Mouse (Mus musculus) retina, embryonic 14.5 days (tissue): ENCODE data around the gene D930007J09Rik.

ENCODE experiments used
- DNase-seq: peaks from one replicate; pipeline ENCODE4 v3.0.0-alpha.2; 2015; ENCODE audit warnings: low spot score

Gene D930007J09Rik

GRCm38 (mm10) chr13:32819926-32820325, 17.3 kb upstream of the D930007J09Rik start:
- DNase-seq, result no peak

- no peak for DNase-seq
These were observed 16.6 kb upstream of the D930007J09Rik start for GRCm38 (mm10) chr13:32819241-32819640.

DNA sequence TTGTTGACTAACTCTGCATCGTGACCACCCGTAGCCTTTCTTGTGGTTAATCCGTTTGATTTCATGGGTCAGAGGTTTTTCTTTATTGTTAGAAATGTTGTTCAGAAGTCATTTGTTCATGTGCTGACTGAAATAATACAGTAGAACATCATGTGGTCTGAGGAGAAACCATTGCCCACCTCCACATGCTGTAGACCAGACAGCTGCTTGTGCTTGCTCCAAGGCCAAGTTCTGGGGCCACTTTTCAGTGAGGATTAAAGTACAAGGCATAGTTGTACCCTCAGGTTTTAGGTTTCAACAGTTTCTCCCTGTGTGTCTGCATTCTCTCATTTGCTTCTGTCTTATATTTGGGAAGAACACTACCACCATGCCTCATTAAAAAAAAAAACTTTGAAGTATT, 5.0 kb upstream of the D930007J09Rik start:
- no peak for DNase-seq

DNA sequence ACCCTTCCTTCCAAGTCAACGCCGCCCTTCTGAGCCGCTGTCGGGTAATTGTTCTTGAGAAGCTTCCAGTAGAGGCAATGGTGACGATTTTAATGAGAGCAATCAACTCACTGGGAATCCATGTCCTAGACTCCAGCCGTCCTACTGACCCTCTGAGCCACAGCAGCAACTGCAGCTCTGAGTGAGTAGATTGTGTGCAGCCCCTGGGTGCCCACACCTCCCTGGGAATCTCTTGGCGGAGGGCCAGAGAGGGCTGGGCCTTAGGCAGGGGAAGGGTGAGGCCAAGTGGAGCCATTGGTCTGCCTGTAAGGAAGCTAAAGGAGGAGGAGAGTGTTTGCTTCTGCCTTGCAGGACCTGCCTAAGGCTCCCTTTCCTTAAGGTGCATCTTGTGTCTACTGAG, 4.2 kb upstream of the D930007J09Rik start:
- DNase-seq, result peak; percentile 27

GRCm38 (mm10) chr13:32803701-32804345, 1.2 kb upstream of the D930007J09Rik start:
- no peak for DNase-seq

DNA sequence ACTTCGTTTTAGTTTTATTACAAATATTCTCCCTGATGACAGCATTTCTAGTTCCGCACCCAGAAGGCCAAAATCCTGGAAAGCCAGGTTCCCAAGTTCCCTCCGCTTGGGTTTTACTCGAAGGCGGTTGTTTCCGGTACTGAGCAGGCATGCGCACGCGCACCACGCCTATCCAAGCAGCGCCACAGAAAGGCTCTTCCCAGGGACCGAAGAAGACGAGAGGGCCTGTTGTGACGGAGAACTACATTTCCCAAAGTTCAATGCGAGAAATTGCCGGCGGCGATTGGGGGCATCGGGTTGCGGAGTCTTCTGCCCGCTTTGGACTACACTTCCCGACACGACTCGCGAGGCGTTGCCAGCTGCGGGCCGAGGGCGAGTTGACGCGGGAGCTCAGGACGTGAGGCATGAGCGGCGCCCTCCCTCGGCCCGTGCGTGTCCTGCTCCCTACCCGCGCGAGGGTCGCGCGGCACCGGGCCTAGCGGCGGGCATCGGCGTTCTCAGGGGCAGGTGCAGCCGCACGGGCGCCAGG, 892 bp downstream of the D930007J09Rik start, which contains the start of gene Wrnip1:
Wrnip1 (plus strand) TSS at position 346 of the 529 bp plus-strand sequence.
- DNase-seq, result peak; percentile 99

DNA sequence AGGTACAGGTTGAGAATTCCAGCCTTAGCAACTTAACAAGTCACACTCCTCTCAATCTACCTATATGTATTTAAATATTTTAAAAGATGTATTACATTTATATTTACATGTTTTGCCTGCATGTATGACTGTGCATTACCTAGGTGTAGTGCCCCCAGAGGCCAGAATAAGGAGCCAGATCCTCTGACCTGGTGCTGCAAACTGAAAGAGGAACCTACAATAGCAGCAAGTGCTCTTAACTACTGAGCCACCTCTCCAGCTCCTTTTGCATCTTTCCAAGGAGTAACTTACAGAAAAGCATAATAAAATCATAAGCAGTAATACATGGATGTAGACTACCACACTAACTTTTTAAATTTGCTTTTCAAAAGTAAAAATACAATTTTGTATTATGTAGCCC, 1.8 kb downstream of the D930007J09Rik start:
- DNase-seq, result no peak

DNA sequence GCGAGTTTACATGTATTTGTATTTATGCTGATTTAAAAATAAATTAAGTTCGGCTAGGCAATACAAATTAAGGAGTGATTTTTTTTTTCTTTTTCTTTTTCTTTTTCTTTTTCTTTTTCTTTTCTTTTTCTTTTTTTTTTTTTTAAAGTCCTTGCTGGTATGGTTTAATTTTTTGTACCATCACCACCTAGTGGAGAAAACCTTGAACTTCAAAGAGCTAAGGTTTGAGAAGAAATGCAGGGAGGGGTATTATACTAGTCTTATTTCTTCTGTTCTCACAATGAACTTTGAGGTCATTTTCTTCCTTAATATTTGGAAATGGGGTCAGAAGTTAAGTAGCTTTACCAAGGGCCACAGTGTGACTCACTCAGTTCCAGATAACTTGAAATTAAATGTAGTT, 3.5 kb downstream of the D930007J09Rik start:
- DNase-seq, result peak; percentile 47

DNA sequence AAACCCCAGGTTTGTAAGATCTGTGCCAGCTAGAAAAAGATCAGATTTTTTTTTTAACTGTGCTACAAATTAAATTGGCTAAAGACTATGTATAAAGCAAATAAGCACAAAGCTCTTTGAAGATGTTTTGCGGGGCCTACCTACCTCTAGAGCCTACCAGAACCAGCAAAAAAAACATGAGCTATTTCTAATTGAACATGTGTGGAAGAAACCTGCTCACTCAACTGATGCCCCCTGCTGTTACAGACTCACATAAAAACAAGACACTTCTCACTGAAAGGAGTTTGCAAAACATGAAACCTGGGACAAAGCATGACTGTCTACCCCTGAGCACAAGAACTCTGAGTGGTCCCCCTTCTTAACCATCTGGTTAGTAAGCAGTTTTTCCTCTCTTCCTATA, 5.6 kb downstream of the D930007J09Rik start:
- DNase-seq, result no peak

DNA sequence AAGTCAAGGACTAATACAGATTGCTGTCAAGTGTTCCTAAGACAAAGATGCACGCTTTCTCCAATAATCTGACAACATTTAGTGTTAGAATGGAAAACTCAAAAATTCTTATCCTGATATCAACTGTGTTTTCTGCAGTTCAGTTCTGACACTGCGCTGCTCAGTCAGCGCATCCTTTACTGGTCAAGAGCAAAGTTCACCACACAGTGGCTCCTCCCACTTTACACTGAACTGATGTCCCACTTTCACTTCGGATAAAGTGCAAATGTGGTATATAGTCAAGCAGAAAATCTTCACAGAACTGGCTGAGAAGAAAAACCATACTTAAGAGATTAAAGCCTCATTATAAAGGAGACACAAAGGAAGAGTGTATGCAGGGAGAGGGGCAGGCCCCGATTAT, 7.5 kb downstream of the D930007J09Rik start:
- no peak for DNase-seq

DNA sequence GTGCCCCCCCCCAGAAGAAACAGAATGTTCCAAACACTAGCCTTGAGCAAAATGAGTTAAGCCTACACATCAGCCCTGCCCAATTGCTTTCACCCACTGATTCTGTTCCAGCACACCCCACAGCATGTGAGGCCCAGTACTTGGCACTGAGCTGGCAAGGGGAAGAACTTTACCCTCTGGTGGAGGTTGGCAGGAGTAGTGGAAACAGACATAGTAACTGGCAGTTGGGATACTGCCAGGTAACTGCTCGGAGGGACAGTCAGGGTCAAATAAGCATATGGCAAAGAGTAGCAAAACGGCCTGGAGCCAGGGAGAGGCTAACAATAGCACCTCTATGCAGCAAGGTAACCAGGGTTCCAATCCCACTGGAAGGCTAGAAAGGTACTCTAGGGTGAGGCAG, 8.0 kb downstream of the D930007J09Rik start:
- DNase-seq, result no peak

DNA sequence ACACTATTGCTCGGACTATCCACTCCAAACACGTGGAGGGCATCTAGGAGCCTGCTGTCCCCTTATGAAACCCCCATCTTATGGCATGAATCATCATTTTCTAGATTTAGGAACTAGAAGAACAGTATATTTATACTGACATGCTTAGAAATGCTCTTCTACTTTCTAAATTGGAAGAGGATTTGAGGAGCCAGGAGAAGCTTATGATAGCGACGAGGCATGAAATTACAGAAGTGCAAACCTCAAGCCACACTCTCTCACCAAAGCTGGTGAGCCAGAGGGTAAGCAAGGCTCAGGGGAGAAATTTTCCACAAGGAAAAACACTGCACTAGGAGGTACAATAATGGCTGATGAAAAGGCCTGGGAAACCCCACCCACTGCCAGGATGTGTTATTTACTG, 12.9 kb downstream of the D930007J09Rik start:
- DNase-seq, result no peak

DNA sequence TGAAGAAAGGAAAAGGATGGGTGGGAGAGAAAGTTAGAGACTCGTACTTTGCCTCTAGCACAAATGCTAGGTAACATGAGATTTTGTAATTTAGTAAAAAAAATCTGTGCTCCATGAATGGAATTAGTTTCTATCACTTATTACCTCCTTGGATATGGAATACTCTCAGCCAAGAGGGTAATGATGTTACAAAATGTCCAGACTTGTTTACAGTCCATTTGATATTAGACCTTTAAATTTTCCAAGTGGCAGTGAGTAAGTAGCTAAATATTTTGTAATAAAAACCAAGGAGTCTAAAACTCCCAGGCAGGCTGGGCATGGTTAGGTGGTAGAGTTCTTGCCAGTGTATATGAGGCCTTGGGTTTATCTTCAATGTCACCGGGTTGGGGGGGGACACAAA, 15.1 kb downstream of the D930007J09Rik start:
- no peak for DNase-seq

DNA sequence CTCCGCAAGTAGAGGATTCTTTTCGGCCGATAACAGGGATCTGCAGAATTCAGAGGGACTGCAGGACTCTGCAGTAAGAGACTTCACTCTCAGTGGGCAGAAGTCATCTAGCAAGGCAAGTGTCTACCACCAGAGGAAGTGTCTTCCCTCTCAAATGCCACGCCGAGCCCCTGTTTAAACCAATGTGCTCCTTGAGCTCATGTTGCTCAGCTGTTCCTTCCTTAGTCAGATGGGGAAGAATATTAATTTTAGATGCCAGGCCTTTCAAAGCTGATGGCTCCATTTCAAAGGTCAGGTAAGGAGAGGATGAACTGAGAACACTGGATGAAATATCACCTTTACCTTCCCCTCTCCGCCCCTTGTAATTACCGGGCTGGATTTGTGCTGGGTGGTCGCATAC, 18.8 kb downstream of the D930007J09Rik start, which contains the start of gene Mylk4:
Mylk4 (minus strand) TSS at position 139 of the 400 bp plus-strand sequence.
- DNase-seq, result no peak

DNA sequence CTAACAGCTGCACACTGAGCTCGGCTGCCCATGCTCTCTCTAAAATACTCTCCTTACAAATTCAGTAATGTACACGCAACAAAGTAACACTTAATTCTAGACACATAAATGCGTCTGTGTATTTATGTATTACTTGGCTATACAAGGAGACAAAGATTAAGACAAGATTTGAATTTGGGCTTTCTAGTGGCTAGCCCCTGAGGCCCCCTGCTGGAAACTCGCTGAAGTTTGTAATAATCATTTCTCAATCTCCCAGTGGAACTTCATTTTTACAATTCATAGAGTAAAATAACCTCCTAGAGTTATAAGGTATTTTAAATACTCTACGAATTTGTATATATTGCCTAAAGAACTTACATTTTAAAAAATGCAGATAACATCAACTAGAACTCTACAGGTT, 19.6 kb downstream of the D930007J09Rik start:
- DNase-seq, result peak; percentile 31

DNA sequence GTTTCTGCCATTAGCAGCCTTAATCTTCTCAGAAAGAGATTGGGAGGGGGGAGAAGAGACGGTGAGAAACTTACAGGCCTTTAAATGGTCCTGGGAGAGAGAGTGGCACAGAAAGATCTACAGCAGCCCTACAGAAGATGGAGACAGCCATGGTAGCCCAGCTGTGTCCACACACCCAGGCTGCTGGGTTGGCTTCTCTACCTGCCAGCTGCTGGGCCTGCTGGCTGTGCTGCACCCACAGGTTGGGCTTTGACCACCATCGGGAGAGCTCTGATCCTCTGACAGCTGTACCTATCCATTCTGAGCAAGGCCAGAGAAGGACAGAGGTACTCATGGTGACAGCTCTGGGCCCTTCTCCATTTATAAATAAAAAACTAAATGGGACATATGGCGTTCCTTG, 23.8 kb downstream of the D930007J09Rik start:
- DNase-seq, result no peak

DNA sequence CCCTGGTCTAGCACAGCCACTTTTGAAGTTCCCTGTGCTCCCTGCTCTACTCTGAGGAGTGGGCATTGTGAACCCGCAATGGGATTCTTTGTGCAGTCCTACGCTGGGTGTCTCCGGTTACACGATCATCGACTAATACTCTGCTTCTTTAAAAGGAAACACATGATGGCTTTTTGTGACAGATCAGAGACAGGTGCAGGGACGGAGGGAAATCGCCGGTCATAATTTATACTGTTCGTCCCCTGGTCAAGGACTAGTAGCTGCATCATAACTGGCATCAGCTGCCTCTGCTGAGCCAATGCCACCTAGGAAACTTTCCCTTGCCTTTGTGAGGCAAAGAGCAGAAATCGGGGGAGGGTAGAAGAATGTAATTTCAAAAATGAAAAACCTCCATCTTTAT, 26.3 kb downstream of the D930007J09Rik start:
- no peak for DNase-seq

DNA sequence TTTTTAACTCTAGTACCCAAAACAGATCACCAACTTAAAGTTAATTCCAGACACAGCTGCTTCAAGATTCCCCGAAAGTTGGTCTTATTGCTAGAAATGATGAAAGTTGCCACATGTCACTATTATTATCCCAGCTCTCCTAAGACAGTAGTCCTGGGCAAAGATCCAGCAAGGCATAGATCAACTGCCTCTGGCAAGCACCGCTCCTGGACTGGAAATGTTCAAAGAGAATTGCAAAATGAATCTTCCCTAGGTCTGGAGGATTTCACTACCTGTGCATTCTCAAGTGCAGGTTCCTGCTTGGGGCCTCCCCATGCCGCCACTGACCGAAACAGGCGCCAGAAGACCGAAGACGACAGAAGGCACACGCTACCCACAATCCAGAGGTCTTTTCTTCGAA, 26.8 kb downstream of the D930007J09Rik start:
- DNase-seq, result no peak

DNA sequence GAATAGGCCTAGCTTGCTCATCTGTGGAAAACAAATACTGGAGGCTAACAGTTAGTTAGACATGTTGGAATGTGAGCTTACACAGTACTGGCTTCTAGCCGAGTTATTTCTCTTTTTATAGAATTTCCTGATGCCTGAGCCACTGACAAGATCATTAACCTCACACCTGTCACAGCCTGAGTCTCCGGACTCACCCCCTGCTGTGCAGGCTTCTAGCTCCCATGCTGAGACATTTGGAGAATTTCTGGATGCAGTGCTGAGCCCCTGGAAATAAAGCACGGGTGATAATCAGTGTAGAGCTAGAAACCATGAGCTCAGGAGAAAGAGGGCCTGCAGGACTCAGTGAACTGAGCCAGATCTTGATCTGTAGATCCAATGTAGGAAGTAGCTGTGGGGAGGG, 32.7 kb downstream of the D930007J09Rik start:
- peak; percentile 24 for DNase-seq

DNA sequence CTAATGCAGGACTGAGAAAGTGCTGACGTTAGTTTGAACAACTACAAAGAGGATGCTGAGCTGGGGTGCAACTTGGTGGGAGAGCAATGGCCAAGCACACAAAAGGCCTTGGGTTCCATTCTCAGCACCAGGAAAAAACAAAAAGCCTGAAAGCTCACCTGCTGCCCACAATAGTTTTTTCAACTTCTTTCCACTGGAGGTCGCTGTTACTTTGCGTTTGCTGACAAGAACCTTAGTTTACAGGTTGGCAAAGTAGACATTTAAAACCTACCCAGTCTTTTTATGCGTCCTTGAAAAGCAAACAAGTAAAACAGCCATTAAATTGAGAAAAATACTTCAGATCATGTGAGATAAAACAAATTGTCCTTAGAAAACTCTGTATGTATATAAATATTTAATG, 34.5 kb downstream of the D930007J09Rik start:
- peak; percentile 64 for DNase-seq

DNA sequence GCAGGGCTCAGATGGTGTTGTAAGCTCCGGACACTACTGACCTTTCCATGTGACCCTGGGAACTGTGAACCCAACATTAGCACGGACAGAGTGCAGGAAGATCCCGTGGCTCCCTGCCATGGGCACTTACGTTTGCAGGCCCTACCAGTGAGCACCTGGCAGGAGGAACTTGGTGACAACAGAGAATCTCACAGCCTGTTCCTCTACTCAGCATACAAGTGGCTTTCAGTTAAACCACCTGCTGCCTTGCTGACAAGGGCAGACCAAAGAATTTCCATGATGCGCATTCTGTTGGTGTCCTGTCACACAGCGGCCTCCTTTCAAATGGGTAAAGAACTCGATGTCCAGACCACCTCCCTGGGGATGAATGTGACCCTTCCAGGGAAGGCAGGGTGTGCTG, 38.2 kb downstream of the D930007J09Rik start:
- DNase-seq, result no peak

DNA sequence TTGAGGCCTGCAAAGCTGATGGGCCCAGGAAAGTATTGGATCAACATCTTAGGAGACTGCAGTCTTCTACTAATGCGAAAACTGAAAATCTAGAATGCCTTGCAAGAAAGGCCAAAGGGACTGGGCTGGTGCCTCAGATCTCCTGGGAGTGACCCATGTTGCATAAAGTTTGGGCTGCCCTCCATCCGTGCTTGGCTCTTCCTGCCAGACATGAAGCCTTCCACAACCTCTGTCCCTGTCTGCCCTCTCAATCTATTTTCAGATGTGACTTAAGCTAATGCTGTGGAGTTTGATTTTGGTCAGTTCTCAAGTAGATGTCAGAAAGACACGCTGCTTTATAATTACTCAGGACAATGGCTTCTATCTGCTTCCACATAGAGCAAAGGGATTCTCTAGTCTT, 39.5 kb downstream of the D930007J09Rik start:
- DNase-seq, result no peak

- DNase-seq, result no peak
These were observed 41.9 kb downstream of the D930007J09Rik start for GRCm38 (mm10) chr13:32760795-32761194.

GRCm38 (mm10) chr13:32759036-32759435, 43.6 kb downstream of the D930007J09Rik start:
- no peak for DNase-seq
